Mouse (Mus musculus): ENCODE data around the gene B4galnt3.

B4galnt3 gene

DNA sequence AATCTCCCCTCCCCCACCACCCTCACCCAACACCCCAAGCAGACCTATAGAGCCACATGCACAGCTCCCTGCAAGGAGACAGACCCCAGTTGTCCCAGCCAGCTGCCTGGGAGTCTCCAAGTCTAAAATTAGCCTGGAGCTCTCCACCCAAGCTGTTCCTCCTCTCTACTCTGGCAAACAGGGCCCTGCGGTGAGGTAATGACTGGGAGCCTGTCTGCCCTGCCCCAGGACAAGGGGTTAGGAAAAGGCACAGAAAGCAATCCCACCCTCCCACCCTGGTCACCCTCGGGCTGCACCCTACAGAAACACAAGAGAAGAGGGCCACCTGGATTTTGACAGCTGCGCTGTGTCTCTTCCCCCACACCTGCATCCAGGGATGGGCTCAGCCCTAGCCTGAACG lies 19.5 kb downstream of the B4galnt3 start:
- no peak for DNase-seq (ENCODE audit: low spot score)

DNA sequence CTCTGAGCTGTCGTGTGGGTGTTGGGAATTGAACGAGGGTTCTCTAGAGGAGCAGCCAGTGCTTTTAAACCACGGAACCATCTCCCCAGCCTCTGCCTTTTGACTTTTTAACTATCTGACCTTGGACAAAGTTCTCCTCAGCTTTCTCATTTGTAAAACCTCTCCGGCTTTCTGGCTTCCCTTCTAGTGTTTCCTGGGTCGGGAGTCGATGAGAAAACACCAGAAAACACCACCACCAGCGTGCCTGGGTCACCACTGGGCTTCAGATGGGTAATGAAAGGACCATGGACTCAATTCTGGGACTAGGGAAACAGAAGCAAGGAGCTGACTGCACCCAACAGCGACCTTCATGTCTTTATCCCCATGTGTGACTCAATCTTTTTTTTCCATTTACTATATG lies 20.2 kb downstream of the B4galnt3 start:
- DNase-seq (ENCODE audit: low spot score), result no peak

DNA sequence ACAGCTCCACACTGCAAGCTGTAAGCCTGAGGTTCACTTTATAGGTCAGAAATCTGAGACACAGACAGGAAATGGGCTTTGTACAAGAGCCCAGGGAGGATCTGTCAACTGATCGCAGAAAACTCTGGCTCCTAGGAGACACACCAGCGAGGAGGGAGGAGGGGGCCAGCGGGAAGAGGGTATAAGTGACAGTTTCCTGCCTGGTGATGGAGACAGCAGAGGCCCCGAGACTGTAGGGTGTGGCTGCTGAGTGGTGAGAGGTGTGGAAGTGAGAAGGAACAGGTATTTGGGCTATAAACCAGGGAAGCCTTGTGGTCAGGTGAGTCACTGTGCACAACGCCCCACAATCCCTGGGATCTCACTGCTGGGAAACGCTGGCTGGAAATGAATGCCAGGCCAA lies 30.2 kb downstream of the B4galnt3 start:
- DNase-seq (ENCODE audit: low spot score), result no peak

DNA sequence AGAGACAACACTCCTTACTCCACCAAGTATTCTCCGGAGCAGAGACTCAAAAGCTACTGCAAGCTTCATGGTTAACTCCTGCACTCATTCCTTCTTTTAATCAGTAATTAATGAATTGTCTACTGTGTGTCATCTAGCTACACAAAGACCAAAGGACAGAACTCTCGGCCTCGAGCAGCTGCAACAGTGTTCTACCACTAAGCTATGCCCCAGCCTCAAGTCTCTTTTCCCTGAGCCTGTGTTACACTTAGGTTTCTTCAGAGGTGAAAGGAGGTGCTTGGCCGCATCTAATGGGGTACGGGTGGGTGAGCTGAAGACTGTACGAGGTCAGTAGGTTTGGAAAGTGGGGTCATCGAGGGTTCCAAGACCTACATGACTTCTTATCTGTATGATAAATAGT lies 30.8 kb downstream of the B4galnt3 start:
- no peak for DNase-seq (ENCODE audit: low spot score)

DNA sequence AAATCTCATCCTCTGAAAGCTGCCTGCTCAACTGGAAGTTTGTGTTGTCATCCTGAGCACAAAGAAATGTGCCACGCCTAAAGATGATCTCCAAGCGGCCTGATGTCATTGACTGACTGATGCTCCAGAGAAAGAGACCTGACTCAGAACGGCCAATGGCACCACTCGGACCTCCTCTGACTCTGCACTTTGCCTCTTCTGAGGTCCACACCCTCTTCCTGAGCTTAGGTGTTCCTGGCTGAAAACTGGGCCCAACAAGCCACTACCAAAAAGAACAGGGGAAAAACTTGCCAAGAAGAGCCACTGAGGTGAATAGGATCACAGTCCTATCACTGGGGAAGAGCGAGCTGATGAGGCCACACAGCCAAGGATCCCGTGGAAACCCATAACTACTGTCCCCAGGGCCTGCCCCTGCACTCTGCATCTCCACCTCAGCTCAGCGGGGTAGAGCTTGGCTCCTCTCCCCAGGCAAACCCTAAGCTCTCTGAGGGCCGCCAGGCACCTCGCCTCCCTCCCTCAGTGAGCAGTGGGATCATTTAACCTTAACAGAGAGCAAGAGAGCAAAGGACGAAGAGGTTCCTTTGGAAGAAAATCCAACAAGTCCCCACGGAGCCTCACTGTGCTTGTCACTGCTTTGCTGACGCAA lies 31.4 kb downstream of the B4galnt3 start:
- no peak for DNase-seq (ENCODE audit: low spot score)

DNA sequence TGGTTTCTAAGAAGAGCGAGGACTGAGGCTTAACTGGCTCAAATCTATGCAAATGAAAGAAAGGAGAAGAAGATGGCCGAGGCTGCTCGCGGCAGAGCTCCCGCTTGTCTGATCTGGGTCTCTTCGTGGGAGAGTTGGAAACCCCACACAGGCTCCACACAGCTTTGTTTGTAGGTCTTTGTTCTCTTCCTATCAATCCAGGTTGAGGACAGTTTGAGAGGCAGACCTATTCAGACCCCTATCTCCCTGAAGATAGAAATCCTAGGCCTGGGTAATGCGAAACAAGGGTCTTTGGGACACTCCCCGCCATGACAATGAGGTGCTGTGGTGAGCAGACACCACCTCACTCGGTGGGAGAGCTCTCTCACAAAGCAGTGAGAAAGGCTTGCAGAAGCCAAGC lies 34.9 kb downstream of the B4galnt3 start:
- DNase-seq (ENCODE audit: low spot score), result no peak

DNA sequence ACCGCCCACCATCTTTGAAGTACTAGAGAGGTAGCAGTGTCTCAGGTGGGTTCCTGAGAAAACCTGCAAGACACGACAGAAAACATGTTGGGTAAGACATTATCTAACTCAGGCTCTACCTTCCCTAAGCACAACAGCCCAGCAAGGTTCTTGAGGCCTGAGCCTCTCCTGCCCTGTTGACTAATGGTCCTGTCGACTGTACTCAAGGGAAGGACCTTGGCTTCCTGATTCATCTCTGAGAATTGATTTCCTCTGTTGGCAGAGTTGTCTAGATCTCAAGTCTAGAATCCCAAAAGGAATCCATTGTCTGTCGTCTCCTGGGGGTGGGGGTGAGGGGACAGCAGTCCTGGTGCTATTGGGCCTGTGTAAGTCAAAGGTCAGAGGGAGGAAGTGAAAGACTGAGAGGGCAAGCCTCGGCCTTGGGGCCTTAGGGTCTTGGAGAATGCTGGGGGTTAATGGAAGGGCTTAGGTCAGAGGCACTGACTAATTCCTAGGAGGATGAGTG lies 37.9 kb downstream of the B4galnt3 start:
- DNase-seq (ENCODE audit: low spot score), result no peak

DNA sequence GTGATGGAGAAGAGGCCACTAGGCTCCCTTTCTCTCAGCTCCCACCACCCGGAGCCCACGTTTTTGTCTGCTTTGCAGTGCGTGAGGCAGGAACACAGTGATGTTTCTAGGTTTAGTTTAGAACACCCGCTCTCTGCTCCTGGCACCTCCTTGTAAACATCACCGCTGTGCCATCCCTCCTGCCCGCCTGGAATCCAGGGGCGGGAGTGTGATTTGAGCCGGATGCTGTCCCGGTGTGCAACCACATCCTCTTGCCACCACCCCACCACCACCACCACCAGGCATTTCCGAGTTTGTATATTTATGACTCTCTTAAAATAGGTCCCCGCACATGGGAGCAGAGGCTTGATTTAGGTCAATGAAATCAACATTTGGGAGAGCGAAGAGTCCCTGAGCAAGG lies 38.7 kb downstream of the B4galnt3 start:
- DNase-seq (ENCODE audit: low spot score), result no peak

DNA sequence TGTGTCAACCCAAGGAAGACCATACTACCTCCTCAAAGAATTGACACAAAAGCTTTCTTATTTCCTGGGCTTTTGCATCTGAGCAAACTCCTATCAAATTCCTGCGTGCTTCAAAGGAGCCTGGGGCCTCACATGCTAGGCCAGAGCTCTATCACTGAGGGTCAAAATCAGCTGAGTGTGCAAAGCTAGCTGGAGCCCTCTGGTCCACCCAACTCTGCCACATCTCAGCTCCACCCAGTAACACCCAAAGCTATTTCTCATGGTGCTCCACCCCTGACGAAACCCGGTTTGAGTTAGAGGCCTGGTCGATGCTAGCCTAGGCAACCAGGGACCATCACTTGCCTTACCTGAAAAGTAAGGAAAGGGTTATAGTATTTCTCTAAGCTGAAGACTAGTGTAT lies 39.2 kb downstream of the B4galnt3 start:
- no peak for DNase-seq (ENCODE audit: low spot score)

DNA sequence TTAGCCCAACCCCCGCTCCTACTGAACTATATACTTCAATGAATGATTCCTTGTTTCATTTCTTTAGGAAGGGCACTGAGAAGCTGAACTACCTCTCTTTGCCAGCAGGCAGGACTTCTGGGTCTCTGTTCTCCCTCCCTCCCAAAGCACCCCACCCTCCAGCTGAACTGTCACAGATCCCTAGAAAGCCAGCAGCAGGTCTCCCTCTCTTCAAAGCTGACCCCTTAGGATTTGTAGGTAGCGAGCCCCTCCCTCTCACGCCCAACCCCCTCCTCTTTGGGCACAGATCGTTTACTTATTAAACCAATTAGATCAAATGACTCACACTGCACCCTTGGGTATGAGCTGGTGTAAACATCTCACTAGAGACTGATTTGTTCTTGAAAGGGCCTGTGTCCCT lies 39.7 kb downstream of the B4galnt3 start:
- no peak for DNase-seq (ENCODE audit: low spot score)

DNA sequence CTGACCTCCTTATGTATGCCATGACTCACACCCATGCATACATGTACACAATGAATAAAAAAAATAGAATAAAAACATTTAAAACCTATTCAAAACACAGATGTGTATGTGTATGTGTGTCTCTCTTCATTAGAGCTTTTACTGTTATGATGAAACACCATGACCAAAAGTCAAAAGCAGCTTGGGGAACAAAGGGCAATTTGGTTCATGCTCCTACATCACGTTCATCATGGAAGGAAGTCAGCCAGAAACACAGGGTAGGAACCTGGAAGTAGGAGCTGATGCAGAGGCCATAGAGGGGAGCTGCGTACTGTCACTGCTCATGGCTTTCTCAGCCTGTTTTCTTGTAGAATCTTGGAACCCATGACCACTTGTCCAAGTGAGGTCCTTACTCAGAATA lies 41.6 kb downstream of the B4galnt3 start:
- no peak for DNase-seq (ENCODE audit: low spot score)

DNA sequence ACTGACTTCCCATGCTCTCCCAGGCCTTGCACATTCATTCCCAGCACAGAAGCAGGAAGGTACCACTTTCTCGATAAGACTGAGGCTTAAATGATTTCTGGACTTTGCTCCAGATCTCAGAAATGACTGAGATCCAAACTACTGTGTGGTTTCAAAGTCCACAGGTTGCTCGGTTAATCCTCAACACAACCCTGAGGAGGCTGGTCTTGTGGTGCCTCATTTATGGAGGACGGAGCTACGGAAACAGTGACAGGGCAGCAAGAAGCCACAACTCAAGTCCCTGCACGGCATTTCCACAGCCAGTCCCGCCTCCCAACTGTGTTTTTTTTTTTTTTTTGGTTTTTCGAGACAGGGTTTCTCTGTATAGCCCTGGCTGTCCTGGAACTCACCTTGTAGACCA lies 43.3 kb downstream of the B4galnt3 start:
- no peak for DNase-seq (ENCODE audit: low spot score)

DNA sequence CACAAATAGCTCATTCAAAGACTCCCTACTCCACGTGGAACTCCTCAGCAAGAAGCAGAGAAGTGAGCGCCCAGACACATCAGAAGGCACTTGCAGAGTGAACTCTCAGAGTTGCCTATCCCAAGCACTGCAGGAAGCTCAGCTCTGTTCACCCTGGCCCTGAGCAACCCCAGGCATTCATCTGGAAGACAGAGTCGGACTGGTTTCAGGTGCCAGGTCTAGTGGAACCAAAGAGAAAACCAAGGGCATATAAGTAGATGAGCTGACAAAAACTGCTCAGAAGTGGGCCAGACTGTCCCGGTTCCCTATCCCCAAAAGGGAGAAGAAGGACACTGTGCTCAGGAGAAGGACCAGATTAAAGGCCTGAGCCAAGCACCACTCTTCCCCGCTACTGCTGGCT lies 44.5 kb downstream of the B4galnt3 start:
- no peak for DNase-seq (ENCODE audit: low spot score)

DNA sequence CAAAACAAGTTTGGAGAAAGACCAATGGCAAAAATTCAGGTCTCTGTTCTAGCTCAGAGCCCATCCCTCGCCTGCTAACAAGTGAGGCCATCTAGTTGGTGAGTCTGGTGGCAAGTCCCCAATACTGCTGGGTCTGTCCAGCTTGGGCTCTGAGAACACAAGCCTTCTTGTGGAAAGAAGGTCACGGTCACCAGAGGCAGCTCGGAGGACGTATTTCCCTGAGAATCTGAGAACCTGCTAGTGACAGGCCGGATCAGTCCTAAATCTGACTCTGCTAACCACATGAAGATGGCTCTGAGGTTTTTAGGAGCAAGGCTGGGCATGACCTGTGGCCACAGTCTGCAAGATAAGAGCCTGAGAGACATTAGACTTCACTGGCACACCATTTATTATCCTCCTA lies 47.7 kb downstream of the B4galnt3 start:
- DNase-seq (ENCODE audit: low spot score), result no peak

DNA sequence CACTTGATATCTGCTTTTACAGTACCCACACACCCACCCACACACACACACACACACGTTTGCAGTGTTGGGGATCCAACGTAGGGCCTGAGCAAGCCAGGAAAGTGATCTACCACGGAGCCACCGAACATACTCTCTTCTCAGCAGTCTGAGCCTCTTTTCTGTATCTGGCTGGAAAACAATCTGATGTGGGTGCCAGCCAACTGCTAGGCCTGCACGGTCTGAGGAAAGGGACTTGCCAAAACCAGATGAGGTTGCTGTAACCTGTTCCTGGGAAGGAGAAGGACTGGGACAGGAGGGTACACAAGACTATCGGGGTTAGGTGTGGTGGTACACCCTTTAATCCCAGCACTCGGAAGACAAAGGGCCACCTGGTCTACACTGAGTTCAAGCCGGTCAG lies 51.1 kb downstream of the B4galnt3 start:
- DNase-seq (ENCODE audit: low spot score), result no peak

DNA sequence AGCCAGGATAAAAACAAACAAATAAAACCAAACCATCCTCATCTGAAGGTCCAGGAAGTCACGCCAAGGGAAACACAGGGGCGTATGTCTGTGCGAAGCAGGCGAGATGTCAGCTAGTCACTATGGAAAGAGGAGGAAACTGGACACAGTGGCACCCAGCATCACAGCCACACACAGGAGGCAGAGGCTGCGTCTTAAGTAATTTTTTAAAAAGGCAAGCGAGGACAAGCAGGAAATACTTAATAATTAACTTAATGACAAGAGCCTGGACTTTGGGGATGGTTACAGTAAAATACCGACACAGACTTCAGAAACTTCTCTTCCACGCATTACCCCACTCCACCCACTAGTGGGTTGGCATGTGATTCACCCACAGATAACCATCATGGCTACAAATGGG lies 51.8 kb downstream of the B4galnt3 start:
- DNase-seq (ENCODE audit: low spot score), result no peak

DNA sequence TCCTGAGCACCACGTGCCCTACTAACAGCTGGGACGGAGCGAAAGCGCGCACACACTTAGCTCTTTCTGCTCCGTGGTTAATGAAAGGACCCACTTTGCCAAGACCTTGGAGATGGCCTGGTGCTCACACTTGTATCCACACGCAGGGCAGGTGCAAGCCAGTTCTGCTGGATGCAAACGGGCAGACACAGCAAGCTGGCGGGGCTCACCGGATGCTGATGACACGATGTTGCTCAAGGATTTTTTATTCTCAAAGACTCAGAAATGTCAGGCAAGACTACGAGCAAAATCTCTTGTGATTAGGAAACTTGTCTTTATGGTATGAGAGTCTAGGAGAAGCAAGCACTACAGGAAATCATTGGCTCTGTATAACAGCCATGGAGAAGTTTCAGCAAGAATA lies 52.9 kb downstream of the B4galnt3 start:
- DNase-seq (ENCODE audit: low spot score), result no peak

DNA sequence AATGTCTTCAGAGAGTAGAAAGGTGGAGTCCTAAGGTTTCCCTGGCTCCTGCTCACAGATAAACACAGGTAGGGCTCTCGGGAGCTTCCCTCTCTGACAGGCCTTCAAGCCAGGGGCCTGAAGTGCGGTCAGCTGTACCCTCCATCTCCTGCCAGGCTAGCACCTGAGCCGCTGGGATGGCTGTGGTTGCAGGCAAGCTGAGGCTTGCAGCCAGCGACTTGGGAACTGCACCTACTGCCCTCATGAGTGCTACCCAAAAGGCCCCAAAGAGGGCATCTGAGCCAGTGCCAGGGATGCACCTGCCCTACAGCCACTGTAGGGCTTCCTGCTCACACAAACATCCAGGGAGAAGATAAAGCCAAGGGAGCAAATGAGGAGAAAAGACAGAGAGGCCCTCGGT lies 53.9 kb downstream of the B4galnt3 start:
- no peak for DNase-seq (ENCODE audit: low spot score)

DNA sequence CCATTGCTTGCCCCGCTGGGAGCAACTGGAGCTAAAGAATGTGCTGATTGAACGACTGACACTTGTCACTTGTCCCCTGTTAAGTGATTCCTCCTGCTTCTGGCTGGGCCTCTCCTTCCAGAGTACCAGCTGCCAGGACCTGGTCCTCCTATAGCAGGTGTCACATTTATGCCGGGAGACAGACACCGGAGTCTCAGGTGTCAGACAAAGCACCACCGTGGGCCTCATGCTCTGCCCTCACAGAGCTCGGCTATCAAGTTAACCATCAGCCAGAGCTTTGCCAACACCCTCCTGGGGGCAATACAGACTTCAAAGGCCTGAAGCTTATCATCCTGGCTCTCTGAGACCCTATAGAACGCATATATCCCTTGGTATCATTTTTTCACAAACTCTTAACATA lies 58.5 kb downstream of the B4galnt3 start:
- DNase-seq (ENCODE audit: low spot score), result no peak

DNA sequence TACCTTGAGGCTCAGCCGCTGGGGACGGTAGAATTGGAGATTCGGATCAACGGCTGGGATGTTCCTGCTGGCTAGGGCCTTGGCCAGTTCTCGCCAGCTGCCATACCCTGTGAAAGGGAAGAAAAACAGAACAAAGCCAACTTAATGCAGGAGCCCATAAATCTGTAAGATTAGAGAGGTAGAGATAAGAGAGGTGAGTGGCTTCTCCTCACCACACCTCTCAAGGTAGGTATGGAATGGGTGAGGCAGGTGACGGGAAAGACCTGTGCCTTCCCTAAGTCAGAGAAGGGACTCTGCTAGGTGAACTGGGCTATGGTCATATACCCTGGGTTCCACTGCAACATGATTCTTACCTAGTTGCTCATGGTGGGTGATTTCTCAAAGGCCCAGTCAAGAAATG lies 61.5 kb downstream of the B4galnt3 start:
- no peak for DNase-seq (ENCODE audit: low spot score)

DNA sequence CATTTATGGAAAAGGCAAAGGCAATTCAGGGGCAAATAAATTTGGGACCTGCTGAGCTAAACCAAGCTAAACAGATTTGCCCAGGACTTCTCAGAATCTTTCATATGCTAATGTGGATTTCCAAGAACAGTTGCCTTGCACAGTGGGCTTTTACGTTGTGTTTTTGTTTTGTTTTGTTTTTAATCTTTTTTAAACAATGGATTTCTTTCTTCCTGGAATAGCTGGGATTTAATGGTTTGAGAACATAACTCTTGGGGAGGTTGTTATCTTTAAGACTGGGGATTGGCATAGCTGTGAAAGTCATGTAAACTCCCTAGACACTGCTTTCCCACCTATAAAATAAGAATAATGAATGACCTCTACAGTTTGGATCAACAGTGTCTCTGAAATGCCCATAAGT lies 63.9 kb downstream of the B4galnt3 start:
- no peak for DNase-seq (ENCODE audit: low spot score)

DNA sequence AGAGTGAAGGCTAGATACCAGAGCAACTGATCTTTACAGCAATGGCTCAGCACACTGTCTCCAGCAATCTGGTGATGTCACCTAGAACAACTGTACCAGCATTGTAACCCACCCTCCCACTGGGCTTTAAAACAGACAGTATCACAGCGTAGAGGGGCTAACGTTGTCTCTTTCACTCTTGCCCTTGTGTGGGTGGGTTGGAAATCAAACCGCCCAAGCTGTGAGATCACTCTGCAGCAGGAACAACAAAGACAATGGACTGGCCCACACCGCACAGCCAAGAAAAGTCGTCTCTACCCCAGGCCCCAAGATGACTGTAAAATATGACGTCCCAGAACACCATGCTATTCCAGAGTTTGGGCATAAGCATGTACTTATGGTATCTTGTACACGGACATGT lies 64.6 kb downstream of the B4galnt3 start:
- DNase-seq (ENCODE audit: low spot score), result no peak

DNA sequence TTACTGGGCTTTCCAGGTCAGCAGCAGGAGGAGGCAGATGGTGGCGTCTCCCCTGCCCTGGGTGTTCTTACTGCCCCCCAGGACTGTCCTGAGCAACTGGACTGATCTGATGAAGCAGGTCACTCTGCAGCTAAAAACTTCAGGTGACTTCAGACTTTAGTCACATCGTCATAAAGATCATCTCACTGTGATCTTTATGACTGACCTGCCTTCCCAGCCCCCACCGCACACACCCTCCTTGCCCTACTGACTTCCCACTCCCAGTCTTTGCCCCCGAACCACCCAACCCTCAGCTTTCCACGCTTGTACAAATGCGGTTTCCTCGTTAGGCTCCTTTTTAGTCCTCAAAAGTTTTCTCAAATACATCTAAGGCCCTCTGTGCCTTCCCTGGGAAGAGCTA lies 67.3 kb downstream of the B4galnt3 start:
- no peak for DNase-seq (ENCODE audit: low spot score)

DNA sequence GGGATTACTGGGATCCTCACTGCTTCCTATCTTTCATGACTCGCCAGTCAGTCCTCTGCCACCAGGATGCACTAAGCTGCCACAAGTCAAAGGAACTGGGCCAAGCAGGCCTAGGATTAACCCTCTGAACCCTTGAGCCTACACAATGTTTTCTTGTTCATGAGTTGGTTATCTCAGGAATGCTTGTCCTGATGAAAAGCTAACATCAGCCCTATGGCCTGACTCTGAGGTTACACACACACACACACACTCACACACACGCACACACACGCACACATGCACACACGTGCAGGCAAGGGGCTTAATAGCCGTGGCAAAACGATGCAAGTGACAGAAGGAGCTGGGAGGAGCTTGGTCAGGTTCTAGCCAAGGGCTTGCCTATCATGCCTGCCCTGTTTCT lies 69.0 kb downstream of the B4galnt3 start:
- no peak for DNase-seq (ENCODE audit: low spot score)

DNA sequence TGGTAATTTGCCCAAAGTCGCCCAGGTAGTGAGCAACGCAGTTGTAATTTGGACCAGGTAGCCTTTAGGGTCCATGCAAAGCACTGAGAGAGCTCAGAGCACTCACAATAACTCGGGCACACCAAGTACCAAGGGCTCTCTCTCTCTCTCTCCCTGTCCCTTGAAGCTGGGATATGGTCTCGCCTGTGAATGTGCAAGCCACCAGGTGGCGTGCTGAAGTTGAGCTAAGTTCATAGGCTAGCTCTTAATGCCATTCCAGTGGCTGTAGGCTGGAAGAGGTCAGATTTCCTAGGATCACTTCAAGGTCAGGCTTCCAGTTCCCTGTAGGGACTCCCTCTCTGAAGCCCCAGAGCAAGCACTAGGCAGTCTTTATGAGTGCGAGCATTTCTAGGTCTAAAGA lies 71.7 kb downstream of the B4galnt3 start:
- no peak for DNase-seq (ENCODE audit: low spot score)
